Mouse (Mus musculus): Measurements from ENCODE around the gene Igf2bp1.

GRCm38 (mm10) chr11:95921991-95922621 lies 83.6 kb downstream of the Igf2bp1 start:
- TF ChIP-seq USF1 (IDR thresholded peaks at IDR 0.05; ENCODE audit: low read depth, low read length) (no peak), TBP (conservative IDR thresholded peaks at IDR 0.05; ENCODE audit: low read depth, low read length) (no peak), POLR2AphosphoS2 (IDR thresholded peaks at IDR 0.05; ENCODE audit: low read depth, low read length) (no peak)
